Mouse (Mus musculus): ENCODE data around the gene Akap4.

GRCm38 (mm10) chrX:7102280-7102679 is 35.0 kb downstream of the Akap4 start:
- TF ChIP-seq POLR2A (IDR thresholded peaks at IDR 0.05; ENCODE audit: insufficient read depth, low read depth, low read length): no peak
- peak; percentile 26 for TF ChIP-seq CTCF (IDR thresholded peaks at IDR 0.05)

Data from heart, adult 2 months (tissue).